Mouse (Mus musculus): ENCODE results near the gene Prkx. TPM values are rescaled to one million over a fixed set of nuclear protein-coding genes. Genes with fewer than 3 reads are reported as not detected.

The Prkx gene
- 4.2 and 4.6 TPM in 2 replicates for polyA plus RNA-seq (2012; ENCODE audit: insufficient read depth, low replicate concordance)

DNA sequence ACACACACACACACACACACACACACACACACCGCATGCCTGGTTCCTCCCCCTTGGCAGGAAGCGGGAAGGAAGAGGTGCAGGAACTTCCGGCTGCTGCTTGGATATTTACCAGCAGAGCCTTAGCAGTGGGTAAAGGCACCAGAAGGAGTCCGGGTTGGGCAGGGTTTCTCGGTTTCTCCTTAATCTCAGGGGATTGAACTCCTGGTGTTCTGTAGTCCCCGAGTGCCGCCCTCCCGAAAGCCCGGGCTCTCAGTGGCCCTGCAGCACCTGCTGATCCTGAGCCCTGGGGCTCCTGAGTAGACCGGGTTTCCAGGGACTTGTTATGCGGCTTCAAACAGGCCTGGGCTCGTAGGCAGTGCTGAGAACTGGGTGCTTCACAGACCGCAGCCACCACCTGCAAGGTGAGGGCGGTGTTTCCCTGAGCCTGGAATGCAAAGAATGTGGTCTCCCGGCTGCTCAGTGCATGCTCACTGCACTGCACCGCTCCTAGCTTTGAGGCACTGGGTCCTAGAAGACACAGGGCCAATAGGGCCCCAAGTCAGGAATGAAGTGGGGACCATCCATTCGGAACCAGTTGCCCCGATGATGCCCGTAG, at the start of gene Prkx:
Prkx (minus strand) TSS at position 41 of the 598 bp plus-strand sequence.
- peaks cover 29% of the 10 kb centered on the region for H3K4me1 ChIP-seq
- TF ChIP-seq FLI1 (IDR thresholded peaks at IDR 0.05; ENCODE audit: low read length) (no peak), GATA1 (IDR thresholded peaks at IDR 0.05; ENCODE audit: borderline replicate concordance, low read length) (no peak)
- H3K36me3 ChIP-seq (replicated peaks; ENCODE audit: low read length), result no peaks in the 10 kb centered on the region
- H3K9me3 ChIP-seq, result no peaks in the 10 kb centered on the region
- H3K27me3 ChIP-seq (replicated peaks), result peaks cover 10% of the 10 kb centered on the region
- peak within 1 kb of the TSS; percentile 96 for H3K4me3 ChIP-seq (replicated peaks)

DNA sequence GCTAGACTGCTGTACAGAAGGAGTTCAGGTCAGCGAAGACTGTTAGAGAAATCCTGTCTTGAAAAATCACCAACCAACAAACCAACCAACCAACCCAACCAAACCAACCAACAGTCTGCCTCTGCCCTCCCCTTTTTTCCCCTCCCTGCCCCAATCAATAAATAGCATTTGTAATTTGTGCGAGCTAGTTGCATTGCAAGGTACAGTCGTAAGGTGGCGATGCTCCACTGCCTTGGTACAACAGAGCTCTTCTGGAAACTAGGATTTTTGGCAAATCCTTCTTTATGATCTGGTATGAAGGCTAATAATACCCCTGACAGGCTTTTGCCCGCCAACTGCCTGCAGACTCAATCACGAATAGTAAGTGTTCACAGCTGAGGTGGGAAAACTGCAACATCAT, 16.0 kb upstream of the Prkx start:
- no peaks in the 10 kb centered on the region for H3K36me3 ChIP-seq (replicated peaks; ENCODE audit: low read length)
- no peak overlapping the region for H3K4me3 ChIP-seq (replicated peaks)
- peaks cover 3% of the 10 kb centered on the region for H3K27me3 ChIP-seq (replicated peaks)
- no peaks in the 10 kb centered on the region for H3K9me3 ChIP-seq
- TF ChIP-seq FLI1 (IDR thresholded peaks at IDR 0.05; ENCODE audit: low read length), result no peak
- TF ChIP-seq GATA1 (IDR thresholded peaks at IDR 0.05; ENCODE audit: borderline replicate concordance, low read length), result no peak
- no peaks in the 10 kb centered on the region; the same call in 1 of the 2 replicates for H3K4me1 ChIP-seq

DNA sequence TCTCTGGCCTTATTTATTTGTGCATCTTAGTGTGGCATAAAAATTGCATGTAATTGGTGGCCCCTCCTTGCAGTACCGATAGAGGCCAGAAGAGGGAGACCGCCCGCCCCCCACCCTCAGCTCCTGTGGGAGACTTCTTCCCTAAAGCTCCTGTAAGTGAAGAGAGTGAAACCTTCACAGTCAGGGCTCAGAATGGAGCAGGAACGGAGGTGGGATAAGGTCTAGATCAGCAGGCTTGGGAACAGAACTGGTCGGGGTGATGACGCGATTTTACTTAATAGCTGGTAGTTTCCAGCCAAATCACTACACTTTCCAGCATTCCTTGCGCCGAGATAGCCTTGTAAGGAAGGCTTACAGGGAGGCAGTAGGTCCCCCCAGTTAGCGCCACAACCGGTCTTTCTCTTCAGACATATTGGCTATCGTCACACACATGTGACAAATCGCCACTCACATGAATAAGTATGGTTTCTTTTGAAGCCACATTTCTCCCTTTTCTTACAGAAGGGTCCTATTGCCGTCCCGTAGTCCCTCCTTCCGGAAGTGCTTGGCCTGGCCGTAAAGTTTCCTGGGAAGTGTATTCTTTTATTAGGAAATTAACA, 14.6 kb upstream of the Prkx start:
- Histone ChIP-seq H3K36me3 (replicated peaks; ENCODE audit: low read length) (no peaks in the 10 kb centered on the region), H3K4me1 (no peaks in the 10 kb centered on the region; the same call in 1 of the 2 replicates), H3K4me3 (replicated peaks) (peak overlapping the region; percentile 89), H3K27me3 (replicated peaks) (peaks cover 3% of the 10 kb centered on the region), H3K9me3 (no peaks in the 10 kb centered on the region)
- no peak for TF ChIP-seq FLI1 (IDR thresholded peaks at IDR 0.05; ENCODE audit: low read length)
- TF ChIP-seq GATA1 (IDR thresholded peaks at IDR 0.05; ENCODE audit: borderline replicate concordance, low read length), result no peak

DNA sequence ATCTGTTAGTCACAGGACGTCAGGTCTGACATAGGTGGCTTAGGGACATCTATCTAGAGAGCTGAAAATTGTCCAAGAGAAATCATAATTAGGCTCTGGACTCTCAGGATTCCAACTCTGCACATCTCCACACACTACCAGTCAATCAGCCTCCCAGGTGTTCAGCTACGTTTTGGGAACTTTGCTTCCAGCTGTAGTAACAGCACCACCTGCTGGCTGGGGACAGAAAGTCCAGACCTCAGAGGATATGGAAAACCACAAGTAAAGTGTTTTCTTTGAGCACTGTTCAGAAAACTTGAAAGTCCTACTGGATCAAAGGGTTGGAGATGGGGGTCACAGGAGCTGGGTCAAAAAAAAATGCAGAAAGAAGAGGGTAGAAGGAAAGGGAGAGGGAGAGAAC, 12.5 kb upstream of the Prkx start:
- Histone ChIP-seq H3K9me3 (no peaks in the 10 kb centered on the region), H3K4me1 (no peaks in the 10 kb centered on the region), H3K4me3 (replicated peaks) (no peak overlapping the region), H3K36me3 (replicated peaks; ENCODE audit: low read length) (no peaks in the 10 kb centered on the region), H3K27me3 (replicated peaks) (peaks cover 2% of the 10 kb centered on the region)
- no peak for TF ChIP-seq FLI1 (IDR thresholded peaks at IDR 0.05; ENCODE audit: low read length)
- TF ChIP-seq GATA1 (IDR thresholded peaks at IDR 0.05; ENCODE audit: borderline replicate concordance, low read length), result no peak

DNA sequence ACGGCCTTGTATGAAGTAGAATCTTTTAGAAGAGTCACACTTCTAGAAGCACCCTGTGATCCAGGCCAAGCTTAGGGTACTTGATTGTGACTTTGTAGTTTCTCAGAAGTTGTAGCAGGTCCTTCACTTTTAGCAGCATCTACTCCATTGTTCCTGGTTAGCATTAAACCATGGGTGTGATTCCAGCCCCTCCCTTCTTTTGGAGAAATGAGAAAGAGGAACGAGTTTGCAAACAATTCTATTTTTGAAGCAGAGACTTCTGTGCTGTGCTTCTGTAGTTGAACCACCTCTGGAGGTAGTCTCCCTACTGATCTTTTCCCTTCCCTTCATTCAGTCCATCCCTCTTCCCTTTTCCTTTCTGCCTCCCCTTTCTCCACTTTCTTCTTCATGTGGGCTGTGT, 6.2 kb upstream of the Prkx start:
- H3K4me3 ChIP-seq (replicated peaks), result no peak overlapping the region
- TF ChIP-seq GATA1 (IDR thresholded peaks at IDR 0.05; ENCODE audit: borderline replicate concordance, low read length) (no peak), FLI1 (IDR thresholded peaks at IDR 0.05; ENCODE audit: low read length) (no peak)
- H3K27me3 ChIP-seq (replicated peaks), result peaks cover 8% of the 10 kb centered on the region
- peaks cover 7% of the 10 kb centered on the region for H3K4me1 ChIP-seq
- H3K36me3 ChIP-seq (replicated peaks; ENCODE audit: low read length), result no peaks in the 10 kb centered on the region
- no peaks in the 10 kb centered on the region for H3K9me3 ChIP-seq

- H3K9me3 ChIP-seq, result no peaks in the 10 kb centered on the region
- H3K4me1 ChIP-seq, result peaks cover 8% of the 10 kb centered on the region
- H3K4me3 ChIP-seq (replicated peaks), result no peak overlapping the region
- peaks cover 9% of the 10 kb centered on the region for H3K27me3 ChIP-seq (replicated peaks)
- H3K36me3 ChIP-seq (replicated peaks; ENCODE audit: low read length), result no peaks in the 10 kb centered on the region
- no peak for TF ChIP-seq GATA1 (IDR thresholded peaks at IDR 0.05; ENCODE audit: borderline replicate concordance, low read length)
- TF ChIP-seq FLI1 (IDR thresholded peaks at IDR 0.05; ENCODE audit: low read length), result no peak
Observed at GRCm38 (mm10) chrX:77801543-77801942, 5.5 kb upstream of the Prkx start.

DNA sequence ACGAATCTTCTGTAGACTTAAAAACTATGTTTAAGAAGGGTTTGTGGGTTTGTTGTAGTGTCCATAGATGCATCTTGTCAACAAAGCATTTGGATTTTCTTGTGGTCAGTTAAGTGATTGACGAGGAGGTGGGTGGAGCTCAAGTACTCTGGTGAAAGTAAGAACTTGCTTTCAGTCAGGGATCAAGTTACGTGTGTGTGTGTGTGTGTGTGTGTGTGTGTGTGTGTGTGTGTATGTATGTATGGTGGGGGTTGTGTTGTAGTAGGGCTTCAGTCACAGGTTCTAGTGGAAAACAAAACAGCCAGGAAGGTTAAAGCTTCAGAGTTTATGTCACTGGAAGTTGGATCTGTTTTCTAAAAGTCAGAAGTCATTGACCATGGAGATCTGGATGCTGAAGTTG, 3.5 kb upstream of the Prkx start:
- Histone ChIP-seq H3K9me3 (no peaks in the 10 kb centered on the region), H3K36me3 (replicated peaks; ENCODE audit: low read length) (no peaks in the 10 kb centered on the region), H3K4me3 (replicated peaks) (no peak overlapping the region), H3K4me1 (peaks cover 13% of the 10 kb centered on the region), H3K27me3 (replicated peaks) (peaks cover 8% of the 10 kb centered on the region)
- TF ChIP-seq GATA1 (IDR thresholded peaks at IDR 0.05; ENCODE audit: borderline replicate concordance, low read length) (no peak), FLI1 (IDR thresholded peaks at IDR 0.05; ENCODE audit: low read length) (no peak)

GRCm38 (mm10) chrX:77797801-77798200, 1.7 kb upstream of the Prkx start:
- Histone ChIP-seq H3K27me3 (replicated peaks) (peaks cover 10% of the 10 kb centered on the region), H3K4me3 (replicated peaks) (no peak overlapping the region), H3K9me3 (no peaks in the 10 kb centered on the region), H3K4me1 (peaks cover 22% of the 10 kb centered on the region), H3K36me3 (replicated peaks; ENCODE audit: low read length) (no peaks in the 10 kb centered on the region)
- TF ChIP-seq FLI1 (IDR thresholded peaks at IDR 0.05; ENCODE audit: low read length) (no peak), GATA1 (IDR thresholded peaks at IDR 0.05; ENCODE audit: borderline replicate concordance, low read length) (no peak)

GRCm38 (mm10) chrX:77796916-77797315, 838 bp upstream of the Prkx start:
- H3K36me3 ChIP-seq (replicated peaks; ENCODE audit: low read length), result no peaks in the 10 kb centered on the region
- TF ChIP-seq GATA1 (IDR thresholded peaks at IDR 0.05; ENCODE audit: borderline replicate concordance, low read length) (no peak), FLI1 (IDR thresholded peaks at IDR 0.05; ENCODE audit: low read length) (no peak)
- H3K4me3 ChIP-seq (replicated peaks), result no peak overlapping the region
- no peaks in the 10 kb centered on the region for H3K9me3 ChIP-seq
- peaks cover 26% of the 10 kb centered on the region for H3K4me1 ChIP-seq
- peaks cover 10% of the 10 kb centered on the region for H3K27me3 ChIP-seq (replicated peaks)

- TF ChIP-seq FLI1 (IDR thresholded peaks at IDR 0.05; ENCODE audit: low read length), result no peak
- TF ChIP-seq GATA1 (IDR thresholded peaks at IDR 0.05; ENCODE audit: borderline replicate concordance, low read length), result no peak
- Histone ChIP-seq H3K4me3 (replicated peaks) (peak overlapping the region; percentile 96), H3K4me1 (peaks cover 29% of the 10 kb centered on the region), H3K36me3 (replicated peaks; ENCODE audit: low read length) (no peaks in the 10 kb centered on the region), H3K27me3 (replicated peaks) (peaks cover 10% of the 10 kb centered on the region), H3K9me3 (no peaks in the 10 kb centered on the region)
Observed at GRCm38 (mm10) chrX:77795858-77796174, 262 bp downstream of the Prkx start.
